In genomic region chr8:80817065-80817464, GRCm38 (mm10) we compare ENCODE assay signal across 18 mouse cellular contexts.
DNase-seq lines count a peak whose midpoint lies in the region; ATAC-seq and TF ChIP-seq lines count a peak whose summit lies in the region.
"Had no signal": no experiment of that assay in that cellular context is flagged by ENCODE, and none has a peak within 500 bp of the region (broad histone marks: within the 10 kb centered on the region; RNA-seq: fewer than 3 reads in every experiment).

No protein-coding gene starts in this region.

- TF ChIP-seq POLR2A in CH12.LX (IDR thresholded peaks at IDR 0.05; ENCODE audit: low read depth, low read length) = no peak

- no peak for ATAC-seq in heart, embryonic 13.5 days (ENCODE audit: extremely low read depth, insufficient number of reproducible peaks, low FRiP score, low TSS enrichment)
- no peak for ATAC-seq in liver, embryonic 14.5 days (ENCODE audit: insufficient read depth)
- ATAC-seq in liver, embryonic 12.5 days = no peak
- ATAC-seq in granulocyte monocyte progenitor cell, adult 5-6 weeks (replicated peaks; ENCODE audit: poor library complexity, severe bottlenecking) = peak; percentile 30; the same call in 1 of the 2 replicates
- ATAC-seq: midbrain, embryonic 13.5 days had no signal

- H3K27me3 ChIP-seq in heart, embryonic 13.5 days (replicated peaks) = no peaks in the 10 kb centered on the region
- no peaks in the 10 kb centered on the region for H3K27me3 ChIP-seq in liver, embryonic 14.5 days (ENCODE audit: control insufficient read depth, insufficient read depth, low read length)
- no peaks in the 10 kb centered on the region for H3K27me3 ChIP-seq in liver, embryonic 12.5 days (replicated peaks)
- no peaks in the 10 kb centered on the region for H3K27me3 ChIP-seq in CH12.LX (replicated peaks)
- H3K27me3 ChIP-seq: hindbrain, embryonic 12.5 days; limb, embryonic 15.5 days; lung, embryonic 15.5 days; midbrain, embryonic 13.5 days; neural tube, embryonic 13.5 days had no signal

- no peak overlapping the region for H3K4me2 ChIP-seq in heart, embryonic 13.5 days
- H3K4me2 ChIP-seq in liver, embryonic 14.5 days (ENCODE audit: low read depth) = no peak overlapping the region
- H3K4me2 ChIP-seq in liver, embryonic 12.5 days = no peak overlapping the region
- H3K4me2 ChIP-seq in CH12.LX (ENCODE audit: insufficient read depth, low read depth, poor library complexity, severe bottlenecking) = no peak overlapping the region
- H3K4me2 ChIP-seq: hindbrain, embryonic 12.5 days; limb, embryonic 15.5 days; lung, embryonic 15.5 days; midbrain, embryonic 13.5 days; neural tube, embryonic 13.5 days had no signal

- dilution Hi-C loops in CH12.LX (cut with MboI; ENCODE audit: extremely low pct_ligation_motif_present, extremely low pct_unique_long_range_greater_than_20kb, low sequenced_read_pairs) = no loop called here

- no peak for TF ChIP-seq EP300 in liver, embryonic 14.5 days (IDR thresholded peaks at IDR 0.05; ENCODE audit: low read depth)
- TF ChIP-seq EP300 in CH12.LX (IDR thresholded peaks at IDR 0.05; ENCODE audit: low read length) = no peak

- peaks cover 94% of the 10 kb centered on the region for H3K4me1 ChIP-seq in heart, embryonic 13.5 days
- H3K4me1 ChIP-seq in liver, embryonic 14.5 days (replicated peaks; ENCODE audit: control insufficient read depth in 2 of 2, insufficient read depth in 2 of 2, low read length in 1 of 2) = peaks cover 0 to 5% of the 10 kb centered on the region in 2 experiments; a peak in 1 of 4 replicates
- H3K4me1 ChIP-seq in liver, embryonic 12.5 days = peaks cover 14% of the 10 kb centered on the region; the same call in 1 of the 2 replicates
- H3K4me1 ChIP-seq in CH12.LX (ENCODE audit: control insufficient read depth in 1 of 2, insufficient read depth in 2 of 2) = peaks cover 3 to 9% of the 10 kb centered on the region in 2 experiments; a peak in 3 of 4 replicates

- WGBS in heart, embryonic 13.5 days = 75% methylated on average over 2 of the region's 2 CpGs
- WGBS in liver, embryonic 14.5 days (ENCODE audit: insufficient replicate concordance) = 80% methylated on average over 2 of the region's 2 CpGs
- 70% methylated on average over 2 of the region's 2 CpGs for WGBS in liver, embryonic 12.5 days (ENCODE audit: insufficient replicate concordance)

- TF ChIP-seq CTCF in liver, embryonic 14.5 days (IDR thresholded peaks at IDR 0.05; ENCODE audit: low read depth) = 0 out of 2 replicates have a peak, but pooled peaks have one; percentile 14
- TF ChIP-seq CTCF in CH12.LX (conservative IDR thresholded peaks at IDR 0.05 in 1 of 2, IDR thresholded peaks at IDR 0.05 in 1 of 2; ENCODE audit: low read depth in 2 of 2, low read length in 2 of 2) = peak in 1 of 2 experiments; percentile 42; a peak in 2 of 4 replicates

- H3K9ac ChIP-seq in heart, embryonic 13.5 days = no peak overlapping the region
- H3K9ac ChIP-seq in liver, embryonic 14.5 days (replicated peaks) = no peak overlapping the region
- no peak overlapping the region for H3K9ac ChIP-seq in liver, embryonic 12.5 days
- no peak overlapping the region for H3K9ac ChIP-seq in CH12.LX (ENCODE audit: insufficient read depth, low read depth)
- H3K9ac ChIP-seq: hindbrain, embryonic 12.5 days; limb, embryonic 15.5 days; lung, embryonic 15.5 days; midbrain, embryonic 13.5 days; neural tube, embryonic 13.5 days had no signal

- intact Hi-C loops in heart, postnatal 10 days (cut with DNase I) = loop anchor here (5.0 kb wide), 1 partner anchor 50 kb away; no protein-coding TSS in a partner anchor

- H3K36me3 ChIP-seq in heart, embryonic 13.5 days = peaks cover 6% of the 10 kb centered on the region
- no peaks in the 10 kb centered on the region for H3K36me3 ChIP-seq in liver, embryonic 14.5 days (replicated peaks; ENCODE audit: control insufficient read depth, insufficient read depth, low read depth)
- peaks cover 31% of the 10 kb centered on the region; the same call in 1 of the 2 replicates for H3K36me3 ChIP-seq in liver, embryonic 12.5 days
- H3K36me3 ChIP-seq in CH12.LX (replicated peaks in 1 of 2; ENCODE audit: control insufficient read depth in 1 of 2, insufficient read depth in 1 of 2, low read length in 1 of 2) = no peaks in the 10 kb centered on the region
- H3K36me3 ChIP-seq: forebrain, embryonic 10.5 days; hindbrain, embryonic 12.5 days; limb, embryonic 15.5 days; lung, embryonic 15.5 days; midbrain, embryonic 13.5 days; neural tube, embryonic 13.5 days had no signal

- no peaks in the 10 kb centered on the region for H3K79me2 ChIP-seq in CH12.LX (replicated peaks; ENCODE audit: control insufficient read depth, extremely low read depth, insufficient read depth, poor library complexity, severe bottlenecking)

- H3K9me3 ChIP-seq in heart, embryonic 13.5 days = no peaks in the 10 kb centered on the region
- no peaks in the 10 kb centered on the region for H3K9me3 ChIP-seq in liver, embryonic 14.5 days (ENCODE audit: control insufficient read depth, low read length)
- H3K9me3 ChIP-seq in liver, embryonic 12.5 days (replicated peaks) = no peaks in the 10 kb centered on the region
- peaks cover 2% of the 10 kb centered on the region for H3K9me3 ChIP-seq in CH12.LX (replicated peaks; ENCODE audit: low read length)
- H3K9me3 ChIP-seq: forebrain, embryonic 10.5 days; hindbrain, embryonic 12.5 days; limb, embryonic 15.5 days; lung, embryonic 15.5 days; midbrain, embryonic 13.5 days; neural tube, embryonic 13.5 days had no signal

- H3K4me3 ChIP-seq in heart, embryonic 13.5 days = no peak overlapping the region
- H3K4me3 ChIP-seq in liver, embryonic 14.5 days (ENCODE audit: insufficient read depth in 1 of 2, low read depth in 2 of 2, low read length in 2 of 2) = no peak overlapping the region
- H3K4me3 ChIP-seq in liver, embryonic 12.5 days = no peak overlapping the region
- no peak overlapping the region for H3K4me3 ChIP-seq in CH12.LX (replicated peaks in 1 of 3; ENCODE audit: low read depth in 2 of 3, low read length in 2 of 3, poor library complexity in 1 of 3)
- H3K4me3 ChIP-seq: forebrain, embryonic 10.5 days; hindbrain, embryonic 12.5 days; limb, embryonic 15.5 days; lung, embryonic 15.5 days; midbrain, embryonic 13.5 days; neural tube, embryonic 13.5 days had no signal

- H3K27ac ChIP-seq in heart, embryonic 13.5 days (replicated peaks) = peak overlapping the region; percentile 20; the same call in 1 of the 2 replicates
- no peak overlapping the region for H3K27ac ChIP-seq in liver, embryonic 14.5 days
- no peak overlapping the region for H3K27ac ChIP-seq in liver, embryonic 12.5 days
- no peak overlapping the region for H3K27ac ChIP-seq in CH12.LX (ENCODE audit: insufficient read depth, low read depth)
- H3K27ac ChIP-seq: forebrain, embryonic 10.5 days; hindbrain, embryonic 12.5 days; limb, embryonic 15.5 days; lung, embryonic 15.5 days; midbrain, embryonic 13.5 days; neural tube, embryonic 13.5 days had no signal

- in situ Hi-C loops in CH12.LX (cut with MboI; ENCODE audit: low pct_ligation_motif_present, low pct_unique_long_range_greater_than_20kb, low sequenced_read_pairs) = no loop called here

- no peak for DNase-seq in heart, postnatal 10 days
- no peak for DNase-seq in liver, embryonic 14.5 days (ENCODE audit: low read depth in 3 of 3, low spot score in 3 of 3)
- DNase-seq in CH12.LX (ENCODE audit: extremely low read depth) = no peak
- no peak for DNase-seq in cerebellum, adult 9-10 months
- no peak for DNase-seq in kidney, adult 18-20 months
- DNase-seq: B cell, adult 2 months; cerebellum, adult 18-20 months; kidney, postnatal 14 days; right cerebral cortex, adult 18-20 months had no signal

- peak; percentile 39 for TF ChIP-seq RAD21 in CH12.LX (IDR thresholded peaks at IDR 0.05; ENCODE audit: low read depth, low read length)

TF ChIP-seq in CH12.LX, 34 proteins besides CTCF, POLR2A, EP300 and RAD21:
- TF ChIP-seq SMC3 (IDR thresholded peaks at IDR 0.05; ENCODE audit: low read depth, low read length) (peak; percentile 43; the same call in 1 of the 2 replicates), ZNF384 (IDR thresholded peaks at IDR 0.05; ENCODE audit: low read depth, low read length) (no peak), ZMIZ1 (IDR thresholded peaks at IDR 0.05; ENCODE audit: low read depth, low read length) (no peak), MAX (IDR thresholded peaks at IDR 0.05; ENCODE audit: low read length) (no peak)
